Mouse (Mus musculus): ENCODE data around the gene Olfr309. TPM values are rescaled to one million over a fixed set of nuclear protein-coding genes. Genes with fewer than 3 reads are reported as not detected.
"Not testable (repeated sequence)": the region's sequence is repeated elsewhere in the genome, so short reads cannot be mapped to it uniquely, and the experiment has no call there.

The Olfr309 gene
- total RNA-seq (2022) = not detected

DNA sequence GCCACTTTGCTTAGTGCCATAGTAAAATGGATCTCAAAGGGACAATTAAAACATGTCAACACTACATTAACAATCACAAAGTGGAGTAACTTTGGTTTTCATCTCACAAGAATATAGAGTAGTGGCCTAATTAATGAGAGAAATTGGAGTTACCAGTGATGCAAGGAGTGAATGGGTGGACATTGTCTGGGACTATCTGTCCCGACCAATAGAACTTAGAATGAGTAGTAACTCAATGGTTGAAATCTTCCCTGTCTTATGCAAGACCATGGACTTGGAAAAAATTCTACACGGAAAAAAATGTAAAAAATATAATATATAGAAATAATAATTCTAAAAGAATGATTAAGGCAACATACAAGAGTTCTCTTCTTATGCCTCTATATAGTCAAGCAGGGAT, at the start of gene Olfr309:
Gene Olfr309, minus strand, starts transcription at position 101 of the 400 bp plus-strand sequence.
- DNase-seq = no peak

DNA sequence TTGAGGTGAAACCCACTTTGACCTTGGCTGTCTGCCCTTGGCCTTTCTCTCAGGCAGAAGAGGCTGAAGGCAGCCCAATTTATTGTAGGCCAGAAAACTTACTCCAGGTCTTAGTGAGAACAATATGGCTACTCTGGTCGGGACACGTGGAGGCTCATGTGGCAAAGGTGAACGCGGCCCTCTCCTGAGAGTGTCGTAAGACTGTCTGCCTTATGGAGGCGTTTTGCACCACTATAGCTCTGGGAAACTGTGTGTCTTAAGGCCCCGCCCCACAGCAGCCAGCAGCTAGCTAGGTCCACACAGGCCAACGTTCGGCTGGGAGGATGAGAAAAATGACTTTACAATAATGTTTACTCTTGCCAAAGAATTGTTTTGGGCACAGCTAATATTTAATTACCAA, 32.8 kb upstream of the Olfr309 start:
- DNase-seq = not testable (repeated sequence)

DNA sequence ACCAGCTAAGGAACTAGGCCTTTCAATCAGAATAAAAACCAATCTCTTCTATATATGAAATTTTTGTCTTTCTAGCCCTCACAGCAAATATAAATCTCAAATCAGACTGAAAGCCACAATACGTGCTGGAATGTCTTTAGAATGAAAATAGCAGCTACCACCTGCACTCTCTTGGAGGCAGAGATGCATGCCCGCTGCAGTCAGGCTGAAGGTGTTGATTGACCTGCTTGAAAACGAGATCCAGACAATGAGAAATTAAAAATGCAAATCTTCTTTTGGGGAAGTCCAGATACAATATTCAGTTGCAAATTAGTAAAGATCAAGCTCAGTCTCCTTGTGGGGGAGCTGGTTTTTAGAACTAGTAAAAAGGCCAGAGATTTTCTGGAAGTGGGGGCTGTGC, 30.7 kb upstream of the Olfr309 start:
- no peak for DNase-seq

- no peak for DNase-seq
These were observed 29.5 kb upstream of the Olfr309 start for GRCm38 (mm10) chr7:86342881-86343565.

DNA sequence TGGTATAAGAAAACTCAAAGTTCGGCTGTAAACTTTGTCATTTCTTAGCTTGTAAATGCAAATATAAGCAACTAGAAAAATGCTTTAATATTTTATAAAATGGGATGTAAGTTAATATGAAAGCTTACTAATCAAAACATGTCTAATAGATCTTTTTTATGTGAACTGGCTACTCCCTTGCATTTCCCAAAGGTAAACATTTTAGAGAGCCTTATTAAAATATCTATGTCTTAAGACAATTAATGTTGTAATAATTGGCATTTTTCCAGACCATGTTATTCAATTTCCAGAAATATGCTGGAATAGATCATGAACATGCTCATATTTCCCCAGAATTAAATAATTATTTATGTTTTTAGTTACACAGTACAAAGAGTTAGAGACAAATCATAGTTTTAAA, 24.0 kb upstream of the Olfr309 start, which contains the start of gene Olfr307:
Gene Olfr307, minus strand, starts transcription at position 101 of the 400 bp plus-strand sequence.
- no peak for DNase-seq

- DNase-seq = no peak
These were observed 12.0 kb upstream of the Olfr309 start, which contains the start of gene Olfr308 for GRCm38 (mm10) chr7:86325530-86325929. Olfr308 (minus strand) TSS chr7:86325630.

GRCm38 (mm10) chr7:86321323-86321722, 7.8 kb upstream of the Olfr309 start:
- DNase-seq = no peak

DNA sequence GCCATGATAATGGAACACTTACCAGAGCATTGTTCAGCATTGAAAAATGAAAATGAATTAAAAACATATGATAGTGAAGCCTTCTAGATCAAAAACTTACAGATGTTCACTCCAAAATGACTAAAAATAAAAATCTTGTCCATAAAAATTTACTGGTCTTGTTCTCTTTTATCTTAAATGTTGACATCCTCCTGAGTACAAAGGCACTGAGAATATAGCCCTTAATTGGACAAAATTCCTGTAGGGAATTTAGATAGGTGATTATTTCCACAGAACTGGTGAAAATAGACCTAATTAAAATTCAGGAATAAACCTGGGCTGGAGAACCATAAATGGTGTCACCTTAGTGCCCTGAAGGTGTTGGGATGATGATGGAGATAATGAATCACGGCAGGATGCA, 36.4 kb downstream of the Olfr309 start, which contains the start of gene Olfr310:
Gene Olfr310, minus strand, starts transcription at position 101 of the 400 bp plus-strand sequence.
- no peak for DNase-seq

Small RNAs within 50 kb of the gene (microRNA-seq; reads per million reads assigned to microRNA genes)
- 0 reads per million in 2 experiments for gene Gm23192

Other genes starting within 250 kb of the Olfr309 start
- not detected for gene Vmn2r75, start 141.9 kb downstream of the Olfr309 start, total RNA-seq (2022)
- gene Vmn2r76, start 67.4 kb downstream of the Olfr309 start, total RNA-seq (2022) = not detected
- gene Olfr310, start 36.5 kb downstream of the Olfr309 start, total RNA-seq (2022) = not detected
- gene Olfr308, start 11.9 kb upstream of the Olfr309 start, total RNA-seq (2022) = not detected
- not detected for gene Olfr307, start 23.9 kb upstream of the Olfr309 start, total RNA-seq (2022)
- gene Olfr305, start 53.2 kb upstream of the Olfr309 start, total RNA-seq (2022) = not detected
- gene Olfr304, start 73.0 kb upstream of the Olfr309 start, total RNA-seq (2022) = not detected
- gene Olfr303, start 84.1 kb upstream of the Olfr309 start, total RNA-seq (2022) = not detected
- gene Olfr301, start 90.1 kb upstream of the Olfr309 start, total RNA-seq (2022) = not detected
- not detected for gene Olfr299, start 146.2 kb upstream of the Olfr309 start, total RNA-seq (2022)
- not detected for gene Olfr298, start 178.8 kb upstream of the Olfr309 start, total RNA-seq (2022)
- gene Olfr297, start 206.3 kb upstream of the Olfr309 start, total RNA-seq (2022) = not detected

Data from adrenal gland, adult 8-10 months (tissue).